Mouse (Mus musculus) E14TG2a.4 (cell line): ENCODE measurements around the gene Plekhd1.

ENCODE experiments used
- H3K27me3 ChIP-seq: 2 replicates; pipeline ENCODE4 v1.6.1; 2014; ENCODE audit warnings: low read length, control low read depth; ENCODE audit not compliant: insufficient read depth
- H3K36me3 ChIP-seq: 2 replicates; pipeline ENCODE4 v1.6.1; 2014; ENCODE audit warnings: low read length, control low read depth; ENCODE audit not compliant: insufficient read depth
- H3K4me1 ChIP-seq: replicated peaks from 2 replicates; pipeline ENCODE4 v1.6.1; 2014; ENCODE audit warnings: low read depth, low read length, control low read depth
- H3K4me3 ChIP-seq: replicated peaks from 2 replicates; pipeline ENCODE4 v1.5.1; 2014; ENCODE audit warnings: mild to moderate bottlenecking, low read length
- H3K9me3 ChIP-seq: 2 replicates; pipeline ENCODE4 v1.6.1; 2014; ENCODE audit warnings: low read length, control low read depth
- CTCF ChIP-seq: conservative IDR thresholded peaks from 2 replicates; pipeline ENCODE4 v1.5.1; 2014; ENCODE audit warnings: low read length
- NANOG ChIP-seq: IDR thresholded peaks from 2 replicates; pipeline ENCODE4 v1.6.1; 2014; ENCODE audit warnings: borderline replicate concordance, low read length, mixed read lengths
- POU5F1 ChIP-seq: IDR thresholded peaks from 2 replicates; pipeline ENCODE4 v1.6.1; 2014; ENCODE audit warnings: low read length, borderline replicate concordance

The Plekhd1 gene

GRCm38 (mm10) chr12:80730567-80730966 lies 38.2 kb downstream of the Plekhd1 start:
- TF ChIP-seq CTCF (peak; percentile 32), POU5F1 (no peak)
- Histone ChIP-seq H3K4me3 (no peak overlapping the region), H3K4me1 (peaks cover 20% of the 10 kb centered on the region), H3K36me3 (no peaks in the 10 kb centered on the region), H3K27me3 (no peaks in the 10 kb centered on the region), H3K9me3 (no peaks in the 10 kb centered on the region)

- H3K36me3 ChIP-seq, result no peaks in the 10 kb centered on the region
- no peaks in the 10 kb centered on the region for H3K9me3 ChIP-seq
- peaks cover 40% of the 10 kb centered on the region for H3K4me1 ChIP-seq
- TF ChIP-seq POU5F1 (no peak), CTCF (no peak), NANOG (no peak)
- H3K27me3 ChIP-seq, result peaks cover 17% of the 10 kb centered on the region
- no peak overlapping the region for H3K4me3 ChIP-seq
Measured at GRCm38 (mm10) chr12:80734526-80735470, 42.4 kb downstream of the Plekhd1 start.

- Histone ChIP-seq H3K27me3 (peaks cover 36% of the 10 kb centered on the region), H3K4me1 (peaks cover 34% of the 10 kb centered on the region), H3K9me3 (no peaks in the 10 kb centered on the region), H3K4me3 (0 out of 2 replicates have a peak overlapping the region, but pooled peaks have one; percentile 2), H3K36me3 (no peaks in the 10 kb centered on the region)
- TF ChIP-seq CTCF, result no peak
Measured at GRCm38 (mm10) chr12:80736464-80737282, 44.3 kb downstream of the Plekhd1 start.

GRCm38 (mm10) chr12:80737283-80737600 lies 44.9 kb downstream of the Plekhd1 start:
- peaks cover 34% of the 10 kb centered on the region for H3K4me1 ChIP-seq
- peaks cover 40% of the 10 kb centered on the region for H3K27me3 ChIP-seq
- TF ChIP-seq NANOG, result no peak
- TF ChIP-seq CTCF, result no peak
- no peak for TF ChIP-seq POU5F1
- no peaks in the 10 kb centered on the region for H3K36me3 ChIP-seq
- 0 out of 2 replicates have a peak overlapping the region, but pooled peaks have one; percentile 2 for H3K4me3 ChIP-seq
- no peaks in the 10 kb centered on the region for H3K9me3 ChIP-seq

GRCm38 (mm10) chr12:80739482-80739881 lies 47.1 kb downstream of the Plekhd1 start:
- no peaks in the 10 kb centered on the region for H3K36me3 ChIP-seq
- no peak overlapping the region for H3K4me3 ChIP-seq
- peaks cover 61% of the 10 kb centered on the region for H3K27me3 ChIP-seq
- no peaks in the 10 kb centered on the region for H3K9me3 ChIP-seq
- peaks cover 31% of the 10 kb centered on the region for H3K4me1 ChIP-seq
- TF ChIP-seq POU5F1 (no peak), CTCF (peak; percentile 92), NANOG (no peak)

- no peaks in the 10 kb centered on the region for H3K9me3 ChIP-seq
- peaks cover 83% of the 10 kb centered on the region for H3K27me3 ChIP-seq
- H3K36me3 ChIP-seq, result no peaks in the 10 kb centered on the region
- H3K4me1 ChIP-seq, result no peaks in the 10 kb centered on the region
- no peak overlapping the region for H3K4me3 ChIP-seq
- TF ChIP-seq NANOG, result no peak
- no peak for TF ChIP-seq CTCF
- no peak for TF ChIP-seq POU5F1
Measured at GRCm38 (mm10) chr12:80744614-80745013, 52.2 kb downstream of the Plekhd1 start.

- H3K27me3 ChIP-seq, result peaks cover 85% of the 10 kb centered on the region
- no peaks in the 10 kb centered on the region for H3K9me3 ChIP-seq
- no peak overlapping the region for H3K4me3 ChIP-seq
- H3K4me1 ChIP-seq, result no peaks in the 10 kb centered on the region
- TF ChIP-seq NANOG (no peak), CTCF (no peak), POU5F1 (no peak)
- no peaks in the 10 kb centered on the region for H3K36me3 ChIP-seq
Measured at GRCm38 (mm10) chr12:80746031-80746813, 53.8 kb downstream of the Plekhd1 start.

GRCm38 (mm10) chr12:80751556-80751955 lies 59.2 kb downstream of the Plekhd1 start:
- peaks cover 4% of the 10 kb centered on the region; the same call in 1 of the 2 replicates for H3K9me3 ChIP-seq
- no peak overlapping the region for H3K4me3 ChIP-seq
- H3K27me3 ChIP-seq, result peaks cover 87% of the 10 kb centered on the region
- no peaks in the 10 kb centered on the region for H3K36me3 ChIP-seq
- no peaks in the 10 kb centered on the region for H3K4me1 ChIP-seq
- no peak for TF ChIP-seq POU5F1
- no peak for TF ChIP-seq CTCF
- no peak for TF ChIP-seq NANOG
